Mouse (Mus musculus): ENCODE measurements around the gene Rsg1. TPM values are rescaled to one million over a fixed set of nuclear protein-coding genes. Genes with fewer than 3 reads are reported as not detected.

Gene Rsg1
- total RNA-seq, 2 experiments from 2014 or later = 1.4 to 1.8 TPM

GRCm38 (mm10) chr4:141271721-141272120, 58.0 kb downstream of the Rsg1 start:
- ATAC-seq (replicated peaks; ENCODE audit: poor library complexity) = peak; percentile 17; the same call in 1 of the 2 replicates

- peak; percentile 83 for ATAC-seq (replicated peaks; ENCODE audit: poor library complexity)
These were observed 59.1 kb downstream of the Rsg1 start for GRCm38 (mm10) chr4:141272878-141273277.

GRCm38 (mm10) chr4:141273296-141273695, 59.5 kb downstream of the Rsg1 start:
- peak; percentile 80 for ATAC-seq (replicated peaks; ENCODE audit: poor library complexity)

DNA sequence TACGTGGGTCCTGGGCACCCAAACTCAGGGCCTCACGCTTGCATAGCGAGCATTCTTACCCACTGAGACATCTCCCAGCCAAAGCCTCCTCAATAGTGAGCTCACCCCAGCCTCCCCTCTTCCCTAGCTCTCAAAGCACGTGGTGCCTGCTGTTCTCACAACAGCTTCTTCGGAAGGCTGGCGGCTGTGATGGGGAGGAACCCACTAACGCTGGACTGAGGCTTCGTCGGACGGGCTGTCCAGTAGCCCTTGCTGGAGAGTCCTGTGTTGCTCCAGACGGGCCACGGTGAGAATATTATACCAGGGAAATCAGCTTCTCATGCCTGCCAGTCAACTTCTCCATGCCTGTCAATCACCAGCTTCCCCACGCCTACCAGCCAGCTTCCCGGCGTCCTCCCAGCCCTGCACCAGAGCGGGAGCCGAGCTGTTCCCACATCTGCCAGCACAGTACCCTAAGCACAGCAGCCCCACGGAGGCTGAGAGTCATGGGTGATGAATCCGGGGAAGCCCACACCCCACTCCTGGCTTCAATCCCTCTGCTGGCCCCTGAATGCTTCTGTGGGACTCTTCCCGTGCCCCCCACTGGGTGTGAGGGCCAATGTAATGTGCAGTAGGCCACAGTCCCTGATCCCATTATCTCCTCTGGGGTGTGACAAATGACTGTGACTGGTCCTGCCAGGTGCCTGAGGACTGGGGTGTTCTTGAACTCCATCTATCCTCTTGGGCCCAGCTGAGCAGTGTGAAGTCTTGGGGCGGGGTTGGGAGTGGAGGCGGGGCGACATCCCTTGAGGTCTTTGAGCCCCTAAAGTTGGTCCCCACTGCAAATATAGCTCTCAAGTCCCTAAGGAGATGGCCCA, 61.0 kb downstream of the Rsg1 start:
- ATAC-seq (replicated peaks; ENCODE audit: poor library complexity) = no peak

Other genes starting within 250 kb of the Rsg1 start
- gene Atp13a2, start 227.1 kb upstream of the Rsg1 start, total RNA-seq (2015) = 9.0 and 13.1 TPM in 2 replicates
- gene Atp13a2, start 227.1 kb upstream of the Rsg1 start, total RNA-seq (2017) = 19.2 and 23.4 TPM in 2 replicates
- not detected in 2 replicates for gene Mfap2, start 203.5 kb upstream of the Rsg1 start, total RNA-seq (2015)
- not detected in 2 replicates for gene Mfap2, start 203.5 kb upstream of the Rsg1 start, total RNA-seq (2017)
- gene Crocc, start 153.4 kb upstream of the Rsg1 start, total RNA-seq (2015) = 1.1 and 3.3 TPM in 2 replicates
- 5.8 and 6.0 TPM in 2 replicates for gene Crocc, start 153.4 kb upstream of the Rsg1 start, total RNA-seq (2017)
- 33.5 and 37.1 TPM in 2 replicates for gene Necap2, start 135.6 kb upstream of the Rsg1 start, total RNA-seq (2015)
- gene Necap2, start 135.6 kb upstream of the Rsg1 start, total RNA-seq (2017) = 50.4 and 64.3 TPM in 2 replicates
- not detected in 2 replicates for gene Spata21, start 125.6 kb upstream of the Rsg1 start, total RNA-seq (2015)
- not detected in 2 replicates for gene Spata21, start 125.6 kb upstream of the Rsg1 start, total RNA-seq (2017)
- 33.2 and 43.0 TPM in 2 replicates for gene Szrd1, start 74.2 kb upstream of the Rsg1 start, total RNA-seq (2015)
- gene Szrd1, start 74.2 kb upstream of the Rsg1 start, total RNA-seq (2017) = 38.8 and 52.7 TPM in 2 replicates
- 15.4 and 16.4 TPM in 2 replicates for gene Fbxo42, start 66.0 kb upstream of the Rsg1 start, total RNA-seq (2015)
- gene Fbxo42, start 66.0 kb upstream of the Rsg1 start, total RNA-seq (2017) = 10.5 and 11.4 TPM in 2 replicates
- not detected in 2 replicates for gene Arhgef19, start 25.5 kb downstream of the Rsg1 start, total RNA-seq (2015)
- gene Arhgef19, start 25.5 kb downstream of the Rsg1 start, total RNA-seq (2017) = not detected in 2 replicates
- 0.46 and 0.49 TPM in 2 replicates for gene Epha2, start 87.3 kb downstream of the Rsg1 start, total RNA-seq (2015)
- gene Epha2, start 87.3 kb downstream of the Rsg1 start, total RNA-seq (2017) = 0.14 and 0.50 TPM in 2 replicates
- not detected in 2 replicates for gene Fam131c, start 154.3 kb downstream of the Rsg1 start, total RNA-seq (2015)
- gene Fam131c, start 154.3 kb downstream of the Rsg1 start, total RNA-seq (2017) = not detected in 2 replicates
- not detected in 2 replicates for gene Clcnka, start 184.8 kb downstream of the Rsg1 start, total RNA-seq (2015)
- gene Clcnka, start 184.8 kb downstream of the Rsg1 start, total RNA-seq (2017) = not detected in 2 replicates
- not detected in 2 replicates for gene Clcnkb, start 202.1 kb downstream of the Rsg1 start, total RNA-seq (2015)
- gene Clcnkb, start 202.1 kb downstream of the Rsg1 start, total RNA-seq (2017) = not detected in 2 replicates
- not detected in 2 replicates for gene Hspb7, start 206.8 kb downstream of the Rsg1 start, total RNA-seq (2015)
- not detected in 2 replicates for gene Hspb7, start 206.8 kb downstream of the Rsg1 start, total RNA-seq (2017)
- gene Srarp, start 222.1 kb downstream of the Rsg1 start, total RNA-seq (2015) = not detected in 2 replicates
- not detected in 2 replicates for gene Srarp, start 222.1 kb downstream of the Rsg1 start, total RNA-seq (2017)
- 12.0 and 14.0 TPM in 2 replicates for gene Zbtb17, start 230.7 kb downstream of the Rsg1 start, total RNA-seq (2015)
- gene Zbtb17, start 230.7 kb downstream of the Rsg1 start, total RNA-seq (2017) = 15.2 and 21.3 TPM in 2 replicates